Mouse (Mus musculus) frontal cortex, postnatal 14 days (tissue): Measurements from ENCODE around the gene Cenph.
"Not testable (repeated sequence)": the region's sequence is repeated elsewhere in the genome, so short reads cannot be mapped to it uniquely, and the experiment has no call there.

ENCODE experiments used
- DNase-seq, 2 experiments: peaks; one replicate each; pipeline ENCODE4 v3.0.0; 2022; ENCODE audit warnings: low spot score in 2 of 2

The Cenph gene

DNA sequence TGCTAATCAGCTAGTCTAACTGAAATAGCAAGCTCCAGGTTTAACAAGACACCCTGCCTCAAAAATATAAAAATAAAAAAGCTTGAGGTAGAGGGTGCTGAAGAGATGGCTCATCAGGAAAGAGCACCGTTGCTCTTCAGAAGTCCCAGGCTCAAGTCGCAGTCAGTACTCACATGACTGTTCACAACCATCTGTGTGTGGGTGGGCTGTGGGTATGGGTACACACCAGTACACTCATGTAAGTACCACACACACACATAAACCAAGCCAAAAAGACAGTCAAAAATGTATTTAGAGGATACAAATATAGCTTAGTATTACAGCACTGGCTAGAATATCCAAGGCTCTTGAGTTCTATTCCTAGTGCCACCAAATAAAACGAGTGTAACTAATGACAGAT lies 29.6 kb downstream of the Cenph start:
- peak; percentile 20 to 32 for DNase-seq

DNA sequence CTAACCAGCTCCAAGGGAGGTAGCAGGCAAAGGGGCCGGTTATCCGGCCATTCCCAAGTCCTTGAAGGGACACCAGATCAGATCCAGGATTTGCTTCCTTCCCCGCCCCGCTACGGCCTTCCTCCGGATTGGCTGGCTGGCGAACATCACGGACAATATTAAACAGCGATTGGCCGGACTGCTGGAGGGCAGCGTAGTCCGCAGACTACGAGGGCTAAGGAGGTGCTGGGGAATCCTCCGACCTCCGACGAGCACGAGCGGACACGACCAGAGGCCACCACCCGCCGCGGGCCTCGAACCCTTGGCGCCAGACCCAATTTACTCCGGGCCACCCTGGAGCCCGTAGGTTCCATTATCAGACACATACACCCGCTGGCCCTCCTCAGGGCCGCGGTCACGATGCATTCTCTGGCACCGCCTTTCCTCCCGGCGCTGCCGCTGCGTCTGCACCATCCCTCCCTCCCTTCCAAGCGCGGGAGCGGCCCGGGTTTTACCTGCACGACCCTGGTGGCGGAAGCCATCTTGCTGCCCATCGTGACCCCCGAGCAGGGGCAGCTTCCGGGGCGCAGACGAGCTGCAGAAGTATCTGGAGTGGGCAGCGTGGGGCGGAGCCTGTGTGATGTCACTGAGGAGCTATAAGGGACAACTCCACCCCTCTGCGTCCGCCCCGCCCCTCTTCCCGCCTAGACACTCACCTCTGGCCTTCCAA lies 31.5 kb downstream of the Cenph start, which contains the start of gene Mrps36:
Gene Mrps36, minus strand, starts transcription at position 624 of the 709 bp plus-strand sequence.
- peak; percentile 88 for DNase-seq

DNA sequence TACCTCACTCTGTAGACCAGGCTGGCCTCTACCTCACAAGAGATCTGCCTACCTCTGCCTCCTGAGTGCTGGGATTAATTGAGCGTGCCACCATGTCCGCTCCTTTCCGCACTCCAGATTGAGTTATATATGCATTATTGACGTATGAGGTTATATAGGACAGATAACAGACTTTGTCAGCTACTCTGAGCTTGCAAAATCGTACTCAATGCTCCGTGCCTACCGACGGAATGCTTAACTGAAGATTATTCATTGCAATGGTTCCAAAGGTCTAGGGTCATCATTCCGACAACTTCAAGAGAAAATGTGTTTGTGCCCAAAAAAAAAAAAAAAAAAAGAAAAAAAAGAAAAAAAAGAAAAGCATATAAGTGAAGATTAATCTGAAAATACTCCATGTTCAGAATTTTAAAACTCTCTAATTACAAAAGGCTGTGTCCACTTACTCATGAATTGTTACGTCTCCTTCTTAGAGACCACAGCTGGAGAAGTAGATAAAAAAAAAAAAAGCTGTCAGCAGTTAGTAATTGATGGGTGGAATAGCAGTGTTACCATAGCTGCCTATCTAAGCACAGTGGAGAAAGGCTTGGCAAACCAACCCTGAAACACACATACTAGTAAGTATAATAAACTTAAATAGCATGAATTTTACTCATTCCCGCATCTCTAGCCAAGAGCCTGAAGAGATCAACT lies 32.2 kb downstream of the Cenph start:
- DNase-seq = no peak

DNA sequence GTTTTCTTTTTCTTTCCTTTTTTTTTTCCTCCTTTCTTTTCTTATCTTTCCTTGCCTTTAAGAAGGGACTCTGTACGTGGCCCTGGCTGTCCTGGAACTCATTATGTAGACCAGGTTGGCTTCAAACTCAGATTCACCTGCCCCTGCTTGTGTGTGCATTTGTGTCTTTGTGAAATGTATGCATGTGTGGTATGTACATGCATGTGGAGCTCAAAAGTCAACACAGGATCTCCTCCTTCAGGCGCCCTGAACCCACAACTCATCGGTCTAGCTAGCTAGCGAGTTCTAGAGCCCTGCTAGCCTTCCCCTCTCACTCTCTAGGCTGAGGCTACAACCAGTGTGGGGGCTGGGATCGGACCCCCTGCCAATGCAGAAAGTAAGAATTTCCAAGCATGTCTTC lies 32.9 kb downstream of the Cenph start:
- DNase-seq = no peak

- DNase-seq = no peak
Measured at GRCm38 (mm10) chr13:100732756-100733155, 42.9 kb downstream of the Cenph start.

DNA sequence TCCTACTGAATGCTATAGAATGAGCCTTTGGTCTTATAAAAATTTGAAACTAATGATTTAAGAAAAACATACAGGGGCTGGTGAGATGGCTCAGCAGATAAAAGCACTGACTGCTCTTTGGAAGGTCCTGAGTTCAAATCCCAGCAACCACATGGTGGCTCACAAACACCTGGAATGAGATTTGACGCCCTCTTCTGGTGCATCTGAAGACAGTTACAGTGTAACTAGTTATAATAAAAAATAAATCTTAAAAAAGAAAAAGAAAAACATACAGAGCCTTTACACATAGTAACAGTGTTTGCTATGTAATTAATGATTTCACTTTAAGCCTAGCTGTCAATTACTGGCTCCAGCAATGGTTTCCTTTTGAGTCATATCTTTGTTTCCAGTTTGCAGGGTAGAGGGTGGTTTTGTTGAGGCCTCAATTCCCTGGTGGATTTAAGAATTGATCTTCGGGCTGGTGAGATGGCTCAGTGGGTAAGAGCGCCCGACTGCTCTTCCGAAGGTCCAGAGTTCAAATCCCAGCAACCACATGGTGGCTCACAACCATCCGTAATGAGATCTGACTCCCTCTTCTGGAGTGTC lies 44.1 kb downstream of the Cenph start:
- not testable (repeated sequence) for DNase-seq

- DNase-seq = peak; percentile 86 to 88
Measured at GRCm38 (mm10) chr13:100730861-100731176, 44.9 kb downstream of the Cenph start, which contains the start of gene Cdk7. Gene Cdk7, minus strand, starts transcription at chr13:100730939.

GRCm38 (mm10) chr13:100730153-100730860 lies 45.4 kb downstream of the Cenph start:
- DNase-seq = no peak

DNA sequence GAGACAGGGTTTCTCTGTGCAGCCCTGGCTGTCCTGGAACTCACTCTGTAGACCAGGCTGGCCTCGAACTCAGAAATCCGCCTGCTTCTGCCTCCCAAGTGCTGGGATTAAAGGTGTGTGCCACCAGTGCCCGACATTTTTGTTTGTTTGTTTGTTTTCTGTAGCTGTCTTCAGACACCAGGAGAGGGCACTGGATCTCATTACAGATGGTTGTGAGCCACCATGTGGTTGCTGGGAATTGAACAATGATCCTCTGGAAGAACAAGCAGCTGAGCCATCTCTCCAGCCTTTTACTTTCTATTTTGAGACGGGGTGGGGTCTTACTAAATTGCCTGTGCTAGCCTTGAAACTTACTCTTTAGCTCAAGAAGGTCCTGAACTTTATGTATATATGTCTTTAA lies 47.2 kb downstream of the Cenph start:
- not testable (repeated sequence) for DNase-seq

GRCm38 (mm10) chr13:100728086-100728485 lies 47.6 kb downstream of the Cenph start:
- DNase-seq = no peak

- no peak for DNase-seq
Measured at GRCm38 (mm10) chr13:100725194-100725593, 50.5 kb downstream of the Cenph start.

- DNase-seq = no peak
Measured at GRCm38 (mm10) chr13:100724051-100724754, 51.5 kb downstream of the Cenph start.

GRCm38 (mm10) chr13:100721656-100722055 lies 54.0 kb downstream of the Cenph start:
- DNase-seq = no peak

DNA sequence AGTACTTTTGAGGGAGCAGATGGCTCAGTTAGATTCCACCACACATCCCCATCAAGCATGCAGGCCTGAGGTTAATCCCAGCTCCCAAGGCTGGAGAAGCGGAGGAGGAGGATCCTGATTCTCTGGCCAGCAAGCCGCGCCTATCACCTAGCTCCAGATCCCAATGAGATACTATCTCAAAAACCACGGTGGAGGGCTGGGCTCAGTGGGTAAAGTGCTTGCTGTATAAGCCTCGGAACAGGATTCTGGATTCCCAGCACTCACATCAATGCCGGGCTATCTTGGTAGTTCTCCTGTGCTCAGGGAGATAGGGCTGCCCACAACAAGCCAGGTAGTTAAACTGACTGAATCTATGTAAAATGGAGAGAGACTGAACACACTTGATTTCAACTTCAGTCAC lies 60.2 kb downstream of the Cenph start:
- no peak for DNase-seq
